Mouse (Mus musculus): ENCODE data around the gene Kansl3.

The Kansl3 gene

GRCm38 (mm10) chr1:36368969-36369645 is at the start of gene Kansl3:
Gene Kansl3 (minus strand): TSS chr1:36369181.
- peak; percentile 85 for DNase-seq (ENCODE audit: low read depth, low spot score)

GRCm38 (mm10) chr1:36404531-36404930 is 35.5 kb upstream of the Kansl3 start:
- DNase-seq (ENCODE audit: low read depth, low spot score) = no peak

GRCm38 (mm10) chr1:36401509-36401908 is 32.5 kb upstream of the Kansl3 start:
- DNase-seq (ENCODE audit: low read depth, low spot score) = no peak

- DNase-seq (ENCODE audit: low read depth, low spot score) = no peak
Observed at GRCm38 (mm10) chr1:36397041-36397440, 28.1 kb upstream of the Kansl3 start.

- DNase-seq (ENCODE audit: low read depth, low spot score) = no peak
Observed at GRCm38 (mm10) chr1:36379582-36379981, 10.6 kb upstream of the Kansl3 start.

GRCm38 (mm10) chr1:36378880-36379279 is 9.9 kb upstream of the Kansl3 start:
- DNase-seq (ENCODE audit: low read depth, low spot score) = no peak

- no peak for DNase-seq (ENCODE audit: low read depth, low spot score)
Observed at GRCm38 (mm10) chr1:36371934-36372845, 3.2 kb upstream of the Kansl3 start, which contains the start of gene Fer1l5. Gene Fer1l5 (plus strand): TSS chr1:36372291.

- no peak for DNase-seq (ENCODE audit: low read depth, low spot score)
Observed at GRCm38 (mm10) chr1:36370918-36371317, 1.9 kb upstream of the Kansl3 start.

- no peak for DNase-seq (ENCODE audit: low read depth, low spot score)
Observed at GRCm38 (mm10) chr1:36368112-36368968, 641 bp downstream of the Kansl3 start.

GRCm38 (mm10) chr1:36367698-36368097 is 1.3 kb downstream of the Kansl3 start:
- no peak for DNase-seq (ENCODE audit: low read depth, low spot score)

GRCm38 (mm10) chr1:36356955-36357695 is 11.9 kb downstream of the Kansl3 start:
- no peak for DNase-seq (ENCODE audit: low read depth, low spot score)

GRCm38 (mm10) chr1:36352351-36352750 is 16.6 kb downstream of the Kansl3 start:
- no peak for DNase-seq (ENCODE audit: low read depth, low spot score)

- DNase-seq (ENCODE audit: low read depth, low spot score) = no peak
Observed at GRCm38 (mm10) chr1:36342547-36342946, 26.4 kb downstream of the Kansl3 start.

- no peak for DNase-seq (ENCODE audit: low read depth, low spot score)
Observed at GRCm38 (mm10) chr1:36332955-36333887, 35.8 kb downstream of the Kansl3 start.

- no peak for DNase-seq (ENCODE audit: low read depth, low spot score)
Observed at GRCm38 (mm10) chr1:36331743-36332142, 37.2 kb downstream of the Kansl3 start.

GRCm38 (mm10) chr1:36326815-36327214 is 42.2 kb downstream of the Kansl3 start:
- DNase-seq (ENCODE audit: low read depth, low spot score) = no peak

GRCm38 (mm10) chr1:36325900-36326321 is 43.1 kb downstream of the Kansl3 start:
- no peak for DNase-seq (ENCODE audit: low read depth, low spot score)

GRCm38 (mm10) chr1:36323746-36324448 is 45.1 kb downstream of the Kansl3 start:
- no peak for DNase-seq (ENCODE audit: low read depth, low spot score)

GRCm38 (mm10) chr1:36323076-36323475 is 45.9 kb downstream of the Kansl3 start:
- DNase-seq (ENCODE audit: low read depth, low spot score) = no peak
